Mouse (Mus musculus): ENCODE results near the gene Rgl2.
A peak's percentile ranks its signal among the peaks of the same experiment; 100 is the strongest.
"Not testable (repeated sequence)": the region's sequence is repeated elsewhere in the genome, so short reads cannot be mapped to it uniquely, and the experiment has no call there.

DNA sequence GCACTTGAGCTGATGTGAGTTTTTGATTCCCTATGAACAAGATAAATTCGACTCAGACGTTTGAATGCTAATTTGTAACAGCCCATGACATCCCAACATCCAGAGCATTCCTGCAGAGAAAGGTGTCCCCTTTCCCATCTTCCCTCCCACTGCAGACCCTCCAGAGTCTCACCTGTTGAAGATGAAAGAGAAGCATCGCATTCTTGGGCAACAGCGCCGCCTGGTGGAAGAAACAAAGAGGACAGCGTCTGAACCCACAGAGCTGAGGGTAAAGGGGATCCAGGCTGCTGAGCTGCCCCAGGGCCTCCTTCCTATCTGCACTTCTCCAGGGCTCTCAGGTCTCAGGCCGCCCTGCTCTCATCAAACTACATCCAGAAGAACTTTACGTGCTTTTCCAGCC is 52.8 kb downstream of the Rgl2 start:
- TF ChIP-seq CTCF (IDR thresholded peaks at IDR 0.05; ENCODE audit: borderline replicate concordance, control insufficient read depth, extremely low read depth, insufficient read depth, low read length, poor library complexity) = peak; percentile 77; the same call in 1 of the 2 replicates
- not testable (repeated sequence) for TF ChIP-seq POLR2A (IDR thresholded peaks at IDR 0.05; ENCODE audit: control insufficient read depth, extremely low read depth, insufficient read depth, low read length, poor library complexity)

All from thymus, adult 2 months (tissue).